Mouse (Mus musculus): ENCODE measurements around the gene Elmo3.

Gene Elmo3

GRCm38 (mm10) chr8:105330325-105330724 lies 24.9 kb downstream of the Elmo3 start:
- DNase-seq: peak in 1 of 2 experiments; percentile 52

- peak in 1 of 2 experiments; percentile 40 for DNase-seq
These were observed 26.1 kb downstream of the Elmo3 start for GRCm38 (mm10) chr8:105331469-105331868.

GRCm38 (mm10) chr8:105331931-105332330 lies 26.5 kb downstream of the Elmo3 start:
- no peak for DNase-seq

- no peak for DNase-seq
These were observed 27.1 kb downstream of the Elmo3 start for GRCm38 (mm10) chr8:105332523-105332922.

GRCm38 (mm10) chr8:105336373-105337130 lies 31.2 kb downstream of the Elmo3 start:
- DNase-seq: no peak

- DNase-seq: no peak
These were observed 33.6 kb downstream of the Elmo3 start for GRCm38 (mm10) chr8:105338992-105339391.

- peak; percentile 56 to 75 for DNase-seq
These were observed 34.7 kb downstream of the Elmo3 start for GRCm38 (mm10) chr8:105339886-105340635.

GRCm38 (mm10) chr8:105341399-105341798 lies 36.0 kb downstream of the Elmo3 start:
- DNase-seq: no peak

- DNase-seq: no peak
These were observed 37.4 kb downstream of the Elmo3 start for GRCm38 (mm10) chr8:105342768-105343167.

- no peak for DNase-seq
These were observed 38.6 kb downstream of the Elmo3 start for GRCm38 (mm10) chr8:105343791-105344574.

GRCm38 (mm10) chr8:105345061-105345975 lies 39.9 kb downstream of the Elmo3 start:
- peak; percentile 55 to 68 for DNase-seq

- DNase-seq: peak; percentile 78 to 88
These were observed 41.4 kb downstream of the Elmo3 start for GRCm38 (mm10) chr8:105346611-105347427.

GRCm38 (mm10) chr8:105347428-105348221 lies 42.2 kb downstream of the Elmo3 start, which contains the start of gene Fhod1:
Gene Fhod1, minus strand, starts transcription at chr8:105347953.
- DNase-seq: peak; percentile 99

GRCm38 (mm10) chr8:105348450-105349095 lies 43.2 kb downstream of the Elmo3 start, which contains the start of gene Slc9a5:
Gene Slc9a5, plus strand, starts transcription at chr8:105348843.
- DNase-seq: peak; percentile 47 to 58

GRCm38 (mm10) chr8:105349096-105349771 lies 43.8 kb downstream of the Elmo3 start:
- no peak for DNase-seq

- DNase-seq: no peak
These were observed 44.8 kb downstream of the Elmo3 start for GRCm38 (mm10) chr8:105350186-105350585.

GRCm38 (mm10) chr8:105353583-105354135 lies 48.3 kb downstream of the Elmo3 start:
- no peak for DNase-seq

GRCm38 (mm10) chr8:105354549-105354948 lies 49.1 kb downstream of the Elmo3 start:
- DNase-seq: no peak

Measured in kidney, postnatal 25 days (tissue).